Comparison of ENCODE assay signal across 8 mouse cellular contexts in genomic region chr3:94648755-94649590, GRCm38 (mm10). TPM values are rescaled to one million over a fixed set of nuclear protein-coding genes. Genes with fewer than 3 reads are reported as not detected.
DNase-seq lines count a peak whose midpoint lies in the region; ATAC-seq and TF ChIP-seq lines count a peak whose summit lies in the region.

No protein-coding gene starts in this region.

- H3K27me3 ChIP-seq in intestine, embryonic 16.5 days (replicated peaks; ENCODE audit: control insufficient read depth, insufficient read depth, low read length) = no peaks in the 10 kb centered on the region

- H3K4me2 ChIP-seq in intestine, embryonic 16.5 days (ENCODE audit: low read depth, low read length) = peak overlapping the region; percentile 4; the same call in 1 of the 2 replicates

- DNase-seq in left cerebral cortex, postnatal 25 days (ENCODE audit: low spot score in 2 of 2) = peak; percentile 7 to 44
- DNase-seq in left cerebral cortex, adult 2 months (ENCODE audit: extremely low spot score in 1 of 2, low spot score in 2 of 2) = no peak
- peak; percentile 46 for DNase-seq in brain, embryonic 14.5 days (ENCODE audit: low read depth)
- peak; percentile 50 to 52 for DNase-seq in lung, postnatal 4 days
- no peak for DNase-seq in layer of hippocampus, postnatal 14 days (ENCODE audit: low spot score in 2 of 2)
- no peak for DNase-seq in thymus, postnatal 25 days
- DNase-seq in spleen, adult 12 weeks (ENCODE audit: low spot score) = no peak

- no peak for TF ChIP-seq POLR2A in brain, embryonic 14.5 days (IDR thresholded peaks at IDR 0.05; ENCODE audit: borderline replicate concordance, extremely low read depth, insufficient read depth, insufficient read length, poor library complexity, severe bottlenecking)

- no peak overlapping the region for H3K27ac ChIP-seq in left cerebral cortex, adult 2 months
- peak overlapping the region; percentile 79 for H3K27ac ChIP-seq in intestine, embryonic 16.5 days (ENCODE audit: low read length)

- H3K9ac ChIP-seq in intestine, embryonic 16.5 days (ENCODE audit: low read depth, low read length) = no peak overlapping the region

- peak; percentile 96 for ATAC-seq in intestine, embryonic 16.5 days

- H3K4me3 ChIP-seq in left cerebral cortex, adult 2 months = no peak overlapping the region
- no peak overlapping the region for H3K4me3 ChIP-seq in intestine, embryonic 16.5 days (ENCODE audit: low read length)

- H3K36me3 ChIP-seq in intestine, embryonic 16.5 days (ENCODE audit: control insufficient read depth, insufficient read depth, low read length) = no peaks in the 10 kb centered on the region

- H3K9me3 ChIP-seq in intestine, embryonic 16.5 days (ENCODE audit: control insufficient read depth, low read length) = no peaks in the 10 kb centered on the region

- 18% methylated on average over 6 of the region's 6 CpGs for WGBS in intestine, embryonic 16.5 days

- intact Hi-C loops in left cerebral cortex, postnatal 25 days (cut with DNase I) = no loop called here
- intact Hi-C loops in left cerebral cortex, adult 2 months (cut with DNase I) = no loop called here

- no peak for TF ChIP-seq CTCF in left cerebral cortex, adult 2 months (IDR thresholded peaks at IDR 0.05)
- no peak for TF ChIP-seq CTCF in brain, embryonic 14.5 days (IDR thresholded peaks at IDR 0.05; ENCODE audit: borderline replicate concordance, extremely low read depth, insufficient read depth, insufficient read length)

- H3K4me1 ChIP-seq in intestine, embryonic 16.5 days (ENCODE audit: control insufficient read depth, insufficient read depth, low read length) = peaks cover 24% of the 10 kb centered on the region

RNA-seq across cellular contexts. Expression of gene Gm10972, which starts 6.1 kb away (rescaled TPM):
- not detected for total RNA-seq in left cerebral cortex, postnatal 25 days (2021)
- total RNA-seq in left cerebral cortex, adult 2 months (2021) = not detected
- not detected in 2 replicates for polyA plus RNA-seq in brain, embryonic 14.5 days (2012; rRNA removed)
- not detected in 2 replicates for polyA plus RNA-seq in intestine, embryonic 16.5 days (2015; fragmentation: Nextera tagmentation; extraction: Ambion mirVana)
- not detected for total RNA-seq in layer of hippocampus, postnatal 14 days (2021)

RNA-seq across cellular contexts. Expression of gene Tuft1, which starts 9.7 kb away (rescaled TPM):
- total RNA-seq in left cerebral cortex, postnatal 25 days (2021) = 1 to 10 TPM; 1.3 to 1.6 TPM
- total RNA-seq in left cerebral cortex, adult 2 months (2021) = 1 to 10 TPM; 1.8 to 1.9 TPM
- polyA plus RNA-seq in brain, embryonic 14.5 days (2012; rRNA removed) = 4.5 and 4.7 TPM in 2 replicates
- 11.6 and 12.5 TPM in 2 replicates for polyA plus RNA-seq in intestine, embryonic 16.5 days (2015; fragmentation: Nextera tagmentation; extraction: Ambion mirVana)
- 1 to 10 TPM; 2.1 to 2.8 TPM for total RNA-seq in layer of hippocampus, postnatal 14 days (2021)

RNA-seq across cellular contexts. Expression of gene Selenbp2, which starts 44.4 kb away (rescaled TPM):
- 1 to 10 TPM in 1 of 2 experiments, not detected in 1; 1.1 TPM for total RNA-seq in left cerebral cortex, postnatal 25 days (2021)
- 1 to 10 TPM in 1 of 2 experiments, not detected in 1; 1.1 TPM for total RNA-seq in left cerebral cortex, adult 2 months (2021)
- polyA plus RNA-seq in brain, embryonic 14.5 days (2012; rRNA removed) = 0.52 and 0.57 TPM in 2 replicates
- polyA plus RNA-seq in intestine, embryonic 16.5 days (2015; fragmentation: Nextera tagmentation; extraction: Ambion mirVana) = 7.0 and 7.1 TPM in 2 replicates
- 1 to 10 TPM in 1 of 2 experiments, not detected in 1; 1.8 TPM for total RNA-seq in layer of hippocampus, postnatal 14 days (2021)

Comparison
In these comparisons a context has a peak if more than half of its experiments do, and no peak if none do; other contexts are left out.
1. DNase-seq: peak in left cerebral cortex, postnatal 25 days (2 of 2), brain, embryonic 14.5 days (single experiment) and lung, postnatal 4 days (2 of 2); none in left cerebral cortex, adult 2 months (0 of 2), layer of hippocampus, postnatal 14 days (0 of 2), thymus, postnatal 25 days (single experiment) and spleen, adult 12 weeks (single experiment).